Mouse (Mus musculus): Measurements from ENCODE around the gene Wnt5a. TPM values are rescaled to one million over a fixed set of nuclear protein-coding genes. Genes with fewer than 3 reads are reported as not detected.

Wnt5a gene
- polyA plus RNA-seq, 1 experiment from 2014 or later = 27.4 TPM

- 64% methylated on average over 4 of the region's 4 CpGs for WGBS
- H3K27ac ChIP-seq = no peak overlapping the region
- H3K4me3 ChIP-seq (replicated peaks) = no peak overlapping the region
- H3K4me1 ChIP-seq (replicated peaks) = no peaks in the 10 kb centered on the region
- no peaks in the 10 kb centered on the region for H3K36me3 ChIP-seq
- H3K27me3 ChIP-seq (replicated peaks) = no peaks in the 10 kb centered on the region
- H3K4me2 ChIP-seq (replicated peaks) = no peak overlapping the region
- H3K9ac ChIP-seq = no peak overlapping the region
- H3K9me3 ChIP-seq = no peaks in the 10 kb centered on the region
- no peak for ATAC-seq
Measured at GRCm38 (mm10) chr14:28535814-28536213, 31.3 kb downstream of the Wnt5a start.

DNA sequence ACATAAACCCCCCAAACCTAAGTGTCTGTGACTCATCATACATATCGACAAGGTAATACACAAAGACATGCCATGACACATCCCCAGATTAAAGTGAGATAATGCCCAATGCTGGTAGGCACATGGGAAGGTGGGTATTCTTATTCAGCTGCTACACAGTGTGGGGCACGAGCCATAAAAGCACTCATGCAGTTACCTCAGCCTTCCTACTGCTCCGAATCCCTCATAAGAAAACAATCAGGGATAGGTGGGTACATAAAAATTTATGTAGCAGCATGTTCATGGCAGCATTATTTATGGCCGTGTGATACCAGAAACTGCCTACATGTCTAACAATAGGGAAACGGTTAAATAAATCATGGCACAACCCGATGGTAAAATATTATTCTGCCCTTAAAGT lies 35.0 kb downstream of the Wnt5a start:
- no peak overlapping the region for H3K4me3 ChIP-seq (replicated peaks)
- ATAC-seq = no peak
- H3K4me2 ChIP-seq (replicated peaks) = no peak overlapping the region
- H3K4me1 ChIP-seq (replicated peaks) = no peaks in the 10 kb centered on the region
- no peaks in the 10 kb centered on the region for H3K36me3 ChIP-seq
- H3K27ac ChIP-seq = no peak overlapping the region
- no peak overlapping the region for H3K9ac ChIP-seq
- no peaks in the 10 kb centered on the region for H3K9me3 ChIP-seq
- WGBS = 81% methylated on average over 6 of the region's 6 CpGs
- H3K27me3 ChIP-seq (replicated peaks) = no peaks in the 10 kb centered on the region

DNA sequence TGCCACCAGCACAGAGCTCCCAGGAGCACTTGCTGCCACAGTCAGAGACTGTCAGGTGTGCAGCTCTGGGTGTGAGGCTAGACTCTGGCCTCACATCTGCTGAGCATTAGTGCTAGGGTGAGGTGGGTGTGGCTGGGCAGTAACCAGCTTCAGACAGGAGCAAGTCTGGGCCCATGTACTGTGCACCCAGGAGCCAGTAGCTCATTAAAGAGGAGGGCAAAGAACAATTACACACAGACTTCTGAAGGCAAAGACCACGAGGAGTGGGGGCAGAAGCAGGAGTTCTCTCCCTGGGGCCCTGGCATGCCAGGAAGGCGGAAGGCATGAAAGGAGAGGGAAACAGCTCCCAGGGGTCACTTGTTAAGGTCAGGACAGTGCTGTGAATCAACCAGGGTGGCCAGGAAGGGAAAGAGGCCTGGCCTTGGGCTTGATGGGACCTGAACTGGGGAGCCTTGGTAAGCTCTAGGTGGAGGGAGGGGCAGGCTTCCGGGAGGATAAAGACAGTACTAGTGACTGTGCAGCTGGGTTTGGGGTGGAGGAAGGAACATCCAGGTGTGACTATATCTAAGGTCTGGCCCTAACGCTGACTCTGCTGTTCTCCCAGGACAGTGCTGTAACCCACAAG lies 37.7 kb downstream of the Wnt5a start:
- peak; percentile 99 for ATAC-seq
- peak overlapping the region; percentile 72 for H3K27ac ChIP-seq
- no peak overlapping the region for H3K4me3 ChIP-seq (replicated peaks)
- H3K9ac ChIP-seq = no peak overlapping the region
- no peaks in the 10 kb centered on the region for H3K4me1 ChIP-seq (replicated peaks)
- 42% methylated on average over 4 of the region's 4 CpGs for WGBS
- no peaks in the 10 kb centered on the region for H3K27me3 ChIP-seq (replicated peaks)
- no peaks in the 10 kb centered on the region for H3K9me3 ChIP-seq
- no peak overlapping the region for H3K4me2 ChIP-seq (replicated peaks)
- H3K36me3 ChIP-seq = no peaks in the 10 kb centered on the region

DNA sequence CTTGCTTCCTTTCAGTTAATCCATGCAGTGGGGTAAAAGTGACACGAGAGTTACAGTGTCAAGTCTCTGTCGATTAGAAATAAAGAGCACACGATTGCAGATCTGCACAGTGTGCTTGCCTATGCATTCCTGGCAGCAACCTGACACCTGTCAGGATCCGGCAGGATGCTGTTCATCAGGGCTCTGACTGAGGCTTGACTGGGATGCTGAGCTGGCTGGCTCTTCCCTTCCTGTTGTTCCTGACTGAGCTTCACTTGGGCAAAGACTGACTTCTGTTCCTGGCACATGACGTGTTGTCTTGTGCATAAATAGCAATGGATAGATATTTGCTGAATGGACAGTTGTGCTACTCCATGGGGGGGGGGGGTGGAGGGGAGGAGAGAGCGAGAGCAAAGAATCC lies 57.3 kb downstream of the Wnt5a start:
- no peak for ATAC-seq
- Histone ChIP-seq H3K4me3 (replicated peaks) (no peak overlapping the region), H3K27ac (no peak overlapping the region), H3K27me3 (replicated peaks) (no peaks in the 10 kb centered on the region), H3K9ac (no peak overlapping the region), H3K4me1 (replicated peaks) (no peaks in the 10 kb centered on the region), H3K36me3 (no peaks in the 10 kb centered on the region), H3K9me3 (no peaks in the 10 kb centered on the region), H3K4me2 (replicated peaks) (no peak overlapping the region)
- WGBS = 72% methylated on average over 6 of the region's 6 CpGs
